Mouse (Mus musculus) embryonic facial prominence, embryonic 12.5 days (tissue): ENCODE measurements around the gene Rasgrp1. TPM values are rescaled to one million over a fixed set of nuclear protein-coding genes. Genes with fewer than 3 reads are reported as not detected.

Source experiments
- ATAC-seq: fragments of 200-750 bp; cut with Nextera tagmentation; 2 replicates; pipeline ENCODE4 v1.8.0; 2017; ENCODE audit not compliant: insufficient number of reproducible peaks, insufficient read depth, low FRiP score, low TSS enrichment
- H3K27ac ChIP-seq: fragments of 300-500 bp; sonication (generic); 2 replicates; pipeline ENCODE4 v1.5.1; 2016; ENCODE audit warnings: mild to moderate bottlenecking
- H3K27me3 ChIP-seq: fragments of 300-500 bp; sonication (generic); 2 replicates; pipeline ENCODE4 v1.6.1; 2016; ENCODE audit warnings: mild to moderate bottlenecking, moderate library complexity
- H3K36me3 ChIP-seq: fragments of 300-500 bp; sonication (generic); 2 replicates; pipeline ENCODE4 v1.6.1; 2016; ENCODE audit warnings: mild to moderate bottlenecking
- H3K4me1 ChIP-seq: fragments of 300-500 bp; sonication (generic); 2 replicates; pipeline ENCODE4 v1.6.1; 2016
- H3K4me2 ChIP-seq: fragments of 300-500 bp; sonication (generic); replicated peaks from 2 replicates; pipeline ENCODE4 v1.6.1; 2016; ENCODE audit warnings: mild to moderate bottlenecking, moderate library complexity
- H3K4me3 ChIP-seq: fragments of 300-500 bp; sonication (generic); 2 replicates; pipeline ENCODE4 v1.5.1; 2016; ENCODE audit warnings: mild to moderate bottlenecking
- H3K9ac ChIP-seq: fragments of 300-500 bp; sonication (generic); 2 replicates; pipeline ENCODE4 v1.6.1; 2016; ENCODE audit warnings: mild to moderate bottlenecking, moderate library complexity
- H3K9me3 ChIP-seq: fragments of 300-500 bp; sonication (generic); 2 replicates; pipeline ENCODE4 v1.6.1; 2016; ENCODE audit warnings: mild to moderate bottlenecking, moderate library complexity
- WGBS: fragments of 180-500 bp; shearing (Covaris S2); methylation state at CpG from one replicate; pipeline ENCODE4 v1.1.7; 2016; 5-methylcytosine and 5-hydroxymethylcytosine counted together
- polyA plus RNA-seq: library from polyadenylated mRNA; unstranded; fragments of >200 nt; fragmentation: Nextera tagmentation; extraction: Ambion mirVana; gene quantifications from 2 replicates; pipeline ENCODE4 v1.2.1, GENCODE M21; 2016

The Rasgrp1 gene
- 0.33 and 1.2 TPM in 2 replicates for polyA plus RNA-seq

DNA sequence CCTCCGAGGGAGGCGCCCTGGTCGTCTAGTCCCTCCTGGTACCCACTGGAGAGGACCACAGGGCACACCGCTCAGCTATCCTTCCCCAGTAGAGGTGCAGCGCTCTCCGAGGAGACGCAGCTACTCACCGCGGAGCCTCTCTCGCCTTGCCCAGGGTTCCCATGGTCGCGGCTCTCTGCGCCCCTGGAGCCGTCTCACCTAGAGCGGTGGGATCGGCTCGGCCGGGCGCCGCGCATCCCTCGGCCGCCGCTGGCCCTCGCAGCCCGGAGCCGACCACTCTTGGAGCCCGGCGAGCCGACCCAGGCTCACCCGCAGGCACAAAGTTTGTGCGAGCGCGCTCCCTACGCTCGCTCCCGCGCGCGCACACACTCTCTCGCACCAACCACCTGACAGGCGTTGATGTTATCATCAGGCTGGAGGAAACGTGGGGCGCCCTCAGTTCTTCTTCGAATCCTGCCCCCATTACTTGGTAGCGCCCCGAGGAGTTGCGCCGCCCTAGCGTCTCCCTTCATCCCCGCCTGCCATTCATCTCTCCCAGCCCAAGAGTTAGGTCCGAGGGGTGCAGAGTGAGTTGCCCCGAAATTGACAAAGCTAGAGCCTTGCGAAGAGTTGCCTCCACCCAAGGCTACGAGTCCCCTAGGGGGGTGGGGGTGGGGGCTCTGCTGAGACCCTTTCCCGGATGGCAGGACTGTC is at the start of gene Rasgrp1:
Rasgrp1 (minus strand) TSS at position 455 of the 693 bp plus-strand sequence.
- Histone ChIP-seq H3K9ac (peak within 1 kb of the TSS; percentile 53), H3K4me2 (peak within 1 kb of the TSS; percentile 90), H3K4me1 (peaks cover 6% of the 10 kb centered on the region), H3K27me3 (peaks cover 26% of the 10 kb centered on the region), H3K36me3 (no peaks in the 10 kb centered on the region), H3K27ac (no peak within 1 kb of the TSS), H3K9me3 (no peaks in the 10 kb centered on the region), H3K4me3 (peak within 1 kb of the TSS; percentile 55)
- peak; percentile 70; the same call in 1 of the 2 replicates for ATAC-seq
- WGBS: 2% methylated on average over 56 of the region's 56 CpGs

DNA sequence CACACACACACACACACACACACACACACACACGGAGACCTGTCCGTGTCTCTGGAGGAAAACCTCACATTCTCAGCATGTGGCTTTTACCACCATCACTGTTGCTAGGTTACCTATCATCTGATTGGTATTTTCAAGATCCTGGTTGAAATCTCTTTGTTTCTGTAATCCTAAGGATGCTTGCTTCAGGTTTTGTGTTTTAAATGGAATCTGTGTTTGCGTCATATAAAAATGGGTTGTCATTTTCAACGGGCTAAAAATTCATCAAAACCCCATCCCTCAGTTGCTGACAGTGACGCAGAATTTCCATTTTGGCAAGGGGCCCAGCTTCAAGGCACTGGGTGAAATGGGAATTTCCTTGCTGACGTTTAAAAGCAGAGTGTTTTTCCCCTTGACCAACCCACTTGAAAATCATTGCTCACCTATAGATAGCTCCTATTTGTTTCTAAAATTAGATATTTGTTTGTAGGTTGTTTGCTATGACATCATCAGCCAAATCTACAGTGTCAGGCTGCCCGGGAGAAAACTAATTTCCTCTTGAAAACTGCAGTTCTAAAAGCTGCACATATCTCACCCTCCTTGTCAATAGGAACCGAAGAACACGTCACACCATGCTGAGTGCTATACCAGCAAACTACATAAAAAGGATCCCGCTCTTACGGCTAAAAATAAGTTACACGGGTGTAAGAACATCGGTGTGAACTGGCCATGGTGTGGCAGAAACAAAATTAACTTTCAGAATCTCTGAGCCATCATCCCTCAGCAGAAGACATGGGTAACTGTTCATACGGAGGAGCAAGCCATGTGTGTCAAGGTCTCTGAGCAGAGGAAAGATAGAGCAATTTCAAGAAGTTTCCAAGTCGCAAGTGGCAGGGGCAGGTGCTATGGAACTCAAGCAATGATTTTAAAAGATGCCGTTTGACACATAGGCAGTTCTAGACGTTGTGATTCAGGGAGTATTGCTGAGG is 47.4 kb upstream of the Rasgrp1 start:
- Histone ChIP-seq H3K4me1 (no peaks in the 10 kb centered on the region), H3K9ac (no peak overlapping the region), H3K9me3 (no peaks in the 10 kb centered on the region), H3K36me3 (no peaks in the 10 kb centered on the region), H3K27me3 (no peaks in the 10 kb centered on the region), H3K27ac (no peak overlapping the region), H3K4me3 (no peak overlapping the region), H3K4me2 (no peak overlapping the region)
- no peak for ATAC-seq
- WGBS: 83% methylated on average over 17 of the region's 17 CpGs

DNA sequence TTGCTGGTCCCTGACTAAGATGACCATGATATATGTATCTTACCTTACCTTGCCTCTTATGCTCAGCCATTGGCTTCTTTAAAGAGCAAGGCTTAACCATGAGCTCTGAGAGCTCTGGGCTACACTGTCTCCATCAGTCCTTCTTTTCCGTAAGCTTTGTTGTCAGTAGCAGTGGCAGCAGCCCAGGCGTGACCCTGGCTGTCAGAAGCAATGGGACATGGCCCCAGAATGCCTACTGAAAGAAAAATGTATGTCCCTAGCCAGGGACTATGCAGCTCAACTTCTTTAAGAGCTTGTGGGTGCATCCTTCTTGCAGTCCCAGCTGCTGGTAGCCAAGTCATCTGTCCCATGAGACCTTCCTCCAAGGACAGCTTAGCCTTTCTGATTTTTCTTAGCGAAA is 46.7 kb upstream of the Rasgrp1 start:
- Histone ChIP-seq H3K27ac (no peak overlapping the region), H3K27me3 (no peaks in the 10 kb centered on the region), H3K4me3 (no peak overlapping the region), H3K4me1 (no peaks in the 10 kb centered on the region), H3K9me3 (no peaks in the 10 kb centered on the region), H3K9ac (no peak overlapping the region), H3K36me3 (no peaks in the 10 kb centered on the region), H3K4me2 (no peak overlapping the region)
- 80% methylated on average over 3 of the region's 3 CpGs for WGBS
- no peak for ATAC-seq

DNA sequence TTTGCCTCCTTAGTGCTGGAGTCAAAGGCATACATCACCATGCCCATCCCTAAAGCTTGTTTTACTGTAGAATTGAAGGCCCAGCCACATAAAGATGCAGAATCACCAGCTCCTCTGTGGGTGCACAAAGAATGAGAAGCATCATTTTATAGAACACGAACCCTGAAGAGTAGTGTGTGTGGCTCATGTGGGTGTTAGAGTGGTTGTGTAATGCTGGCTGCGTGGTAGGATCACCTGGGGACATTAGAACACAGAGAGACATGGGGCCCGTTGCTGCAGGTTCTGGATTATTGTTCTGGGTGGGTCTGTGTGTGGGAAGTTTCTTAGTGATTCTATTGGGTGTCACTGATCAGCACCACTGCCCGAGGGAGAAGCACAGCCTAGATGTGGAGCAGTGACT is 45.3 kb upstream of the Rasgrp1 start:
- Histone ChIP-seq H3K4me3 (no peak overlapping the region), H3K27me3 (no peaks in the 10 kb centered on the region), H3K4me2 (no peak overlapping the region), H3K4me1 (no peaks in the 10 kb centered on the region), H3K9me3 (no peaks in the 10 kb centered on the region), H3K9ac (no peak overlapping the region), H3K36me3 (no peaks in the 10 kb centered on the region), H3K27ac (no peak overlapping the region)
- no peak for ATAC-seq
- WGBS: 85% methylated on average over 4 of the region's 4 CpGs

DNA sequence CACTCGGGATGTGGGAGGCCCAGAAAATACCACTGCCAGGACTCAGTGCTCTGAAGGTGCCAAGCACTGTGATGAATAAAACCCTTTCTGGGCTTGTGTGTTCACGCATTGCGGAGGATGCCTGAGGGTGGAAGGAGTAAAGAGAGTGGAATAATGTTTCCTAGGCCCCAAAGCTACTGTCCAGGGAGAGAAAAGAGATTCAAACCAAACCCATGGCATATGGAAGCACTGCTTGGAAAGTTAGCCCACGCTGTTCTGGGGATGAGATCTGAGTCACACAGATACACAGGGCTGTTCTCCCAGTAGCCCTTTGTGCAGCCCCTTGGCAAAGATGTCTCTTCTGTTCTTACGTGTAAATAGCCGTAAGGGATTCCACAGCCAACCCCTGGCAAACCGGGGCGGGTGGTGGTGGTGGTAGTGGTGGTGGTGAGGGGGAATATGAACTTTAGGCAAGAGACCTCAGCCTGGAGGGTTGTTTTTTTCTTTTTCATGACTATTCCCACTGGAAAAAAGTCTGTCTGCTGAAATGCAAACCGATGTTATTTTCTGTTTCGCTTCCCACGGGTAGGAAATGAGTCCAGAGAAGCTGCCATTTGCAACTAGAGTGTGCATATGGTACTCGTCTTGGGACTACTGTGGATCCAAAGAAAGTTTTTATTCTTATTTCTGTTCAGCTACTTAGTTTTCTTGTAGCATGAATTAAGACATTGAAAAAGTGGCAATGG is 44.3 kb upstream of the Rasgrp1 start:
- no peak for ATAC-seq
- no peaks in the 10 kb centered on the region for H3K36me3 ChIP-seq
- H3K4me2 ChIP-seq: no peak overlapping the region
- no peak overlapping the region for H3K4me3 ChIP-seq
- no peaks in the 10 kb centered on the region for H3K9me3 ChIP-seq
- WGBS: 82% methylated on average over 12 of the region's 12 CpGs
- no peaks in the 10 kb centered on the region for H3K27me3 ChIP-seq
- H3K27ac ChIP-seq: no peak overlapping the region
- H3K9ac ChIP-seq: no peak overlapping the region
- H3K4me1 ChIP-seq: no peaks in the 10 kb centered on the region

DNA sequence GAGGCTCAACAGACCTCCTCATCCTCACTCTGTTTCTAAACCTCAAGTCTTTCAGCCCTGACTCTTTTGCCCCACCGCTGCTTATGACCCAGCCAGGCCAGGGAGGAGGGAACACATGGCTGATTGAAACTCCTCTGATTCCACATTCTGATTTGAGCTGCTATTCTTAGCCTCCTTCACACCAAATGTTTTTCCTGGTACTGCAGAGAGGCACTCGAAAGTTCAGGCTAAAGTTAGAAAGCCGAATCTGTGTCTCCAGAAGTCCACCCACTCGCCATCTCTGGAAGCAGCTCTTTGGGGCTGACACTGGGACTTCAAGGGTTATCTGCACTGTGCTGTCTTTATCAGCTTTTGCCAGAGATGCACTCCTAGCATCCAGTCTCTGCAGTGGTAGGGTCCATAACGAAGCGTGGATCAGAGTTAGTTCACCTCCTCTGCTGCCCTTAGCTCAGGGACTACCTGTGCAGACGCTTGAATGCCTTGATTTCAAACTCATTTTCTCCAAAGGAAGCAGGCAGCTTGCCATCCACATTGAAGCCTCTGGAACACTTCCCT is 43.3 kb upstream of the Rasgrp1 start:
- Histone ChIP-seq H3K36me3 (no peaks in the 10 kb centered on the region), H3K4me1 (no peaks in the 10 kb centered on the region), H3K27me3 (no peaks in the 10 kb centered on the region), H3K4me2 (no peak overlapping the region), H3K9ac (no peak overlapping the region), H3K27ac (no peak overlapping the region), H3K9me3 (no peaks in the 10 kb centered on the region), H3K4me3 (no peak overlapping the region)
- ATAC-seq: no peak
- 78% methylated on average over 7 of the region's 7 CpGs for WGBS

DNA sequence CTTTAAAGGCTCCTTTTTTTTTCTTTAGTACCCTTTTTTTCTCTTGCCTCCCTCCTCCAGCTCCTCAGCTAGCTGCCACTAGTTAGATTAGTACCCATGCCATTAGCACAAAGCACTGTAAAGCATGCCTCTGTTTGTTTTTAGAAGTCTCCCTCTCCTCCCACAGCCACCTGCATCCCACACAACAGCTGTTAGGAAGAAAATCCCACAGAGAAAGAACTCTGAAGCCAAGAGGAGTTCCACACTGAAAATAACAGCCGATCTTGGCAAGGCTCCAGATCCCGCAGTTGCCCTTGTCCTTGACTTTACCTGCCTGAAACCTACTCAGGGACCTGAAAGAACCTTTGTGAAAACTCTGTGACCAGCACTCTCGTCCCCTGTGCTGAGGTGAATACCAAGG is 38.5 kb upstream of the Rasgrp1 start:
- H3K9ac ChIP-seq: no peak overlapping the region
- H3K4me1 ChIP-seq: no peaks in the 10 kb centered on the region
- H3K27ac ChIP-seq: no peak overlapping the region
- H3K9me3 ChIP-seq: no peaks in the 10 kb centered on the region
- H3K36me3 ChIP-seq: no peaks in the 10 kb centered on the region
- no peak overlapping the region for H3K4me3 ChIP-seq
- no peak overlapping the region for H3K4me2 ChIP-seq
- 65% methylated on average over 3 of the region's 3 CpGs for WGBS
- no peak for ATAC-seq
- H3K27me3 ChIP-seq: no peaks in the 10 kb centered on the region

DNA sequence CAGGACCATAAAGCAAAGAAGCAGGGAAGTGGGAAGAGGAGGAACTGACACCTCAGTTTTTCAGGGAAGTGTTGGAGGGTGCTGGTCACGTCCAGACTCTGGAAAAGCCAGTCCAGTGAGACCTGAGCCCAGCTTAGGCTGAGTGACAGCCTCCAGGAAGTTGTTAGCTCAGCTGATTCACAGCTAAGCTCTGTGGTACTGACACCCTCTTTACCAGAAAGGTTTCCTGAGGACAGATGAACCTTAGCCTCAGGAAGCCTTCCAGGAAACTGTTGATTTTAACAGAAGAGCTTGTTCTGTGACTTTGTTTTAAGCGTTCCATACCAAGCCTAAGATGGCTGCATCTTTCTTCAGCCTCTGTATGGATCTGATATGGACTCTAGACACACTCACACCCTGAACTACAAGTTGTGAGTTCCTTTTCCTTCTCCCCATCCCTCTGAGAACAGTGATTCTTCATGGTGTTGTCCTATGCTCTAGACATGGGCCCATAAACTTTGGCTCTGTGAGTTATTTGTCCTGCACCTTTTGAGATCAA is 31.6 kb upstream of the Rasgrp1 start:
- 65% methylated on average over 2 of the region's 2 CpGs for WGBS
- H3K36me3 ChIP-seq: no peaks in the 10 kb centered on the region
- no peak overlapping the region for H3K9ac ChIP-seq
- H3K4me3 ChIP-seq: no peak overlapping the region
- H3K4me2 ChIP-seq: no peak overlapping the region
- H3K4me1 ChIP-seq: no peaks in the 10 kb centered on the region
- no peaks in the 10 kb centered on the region for H3K9me3 ChIP-seq
- H3K27me3 ChIP-seq: no peaks in the 10 kb centered on the region
- no peak for ATAC-seq
- no peak overlapping the region for H3K27ac ChIP-seq

DNA sequence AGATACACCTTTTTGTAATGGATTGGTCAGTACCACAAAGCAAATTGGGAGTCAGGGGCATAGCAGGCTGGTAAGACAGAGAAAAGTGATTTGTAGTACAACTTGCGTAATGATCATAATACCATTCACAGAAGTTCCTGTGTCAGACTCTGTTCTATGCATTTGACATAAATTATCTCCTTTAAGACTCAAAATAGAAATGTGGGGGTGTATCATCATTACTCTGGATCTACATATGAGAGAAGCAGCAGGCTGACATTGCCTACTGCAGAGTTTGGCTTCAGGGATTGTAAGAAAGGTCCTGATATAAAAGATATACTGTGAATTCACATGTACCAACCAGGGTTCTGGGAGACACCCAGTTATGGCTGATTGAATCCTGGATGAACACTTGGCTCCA is 28.9 kb upstream of the Rasgrp1 start:
- Histone ChIP-seq H3K36me3 (no peaks in the 10 kb centered on the region), H3K27me3 (no peaks in the 10 kb centered on the region), H3K27ac (no peak overlapping the region), H3K9ac (no peak overlapping the region), H3K4me2 (no peak overlapping the region), H3K4me1 (0 out of 2 replicates have a peak, but pooled peaks cover 1% of the 10 kb centered on the region), H3K4me3 (no peak overlapping the region), H3K9me3 (no peaks in the 10 kb centered on the region)
- ATAC-seq: no peak
- WGBS: 94% methylated on average over 1 of the region's 1 CpGs

DNA sequence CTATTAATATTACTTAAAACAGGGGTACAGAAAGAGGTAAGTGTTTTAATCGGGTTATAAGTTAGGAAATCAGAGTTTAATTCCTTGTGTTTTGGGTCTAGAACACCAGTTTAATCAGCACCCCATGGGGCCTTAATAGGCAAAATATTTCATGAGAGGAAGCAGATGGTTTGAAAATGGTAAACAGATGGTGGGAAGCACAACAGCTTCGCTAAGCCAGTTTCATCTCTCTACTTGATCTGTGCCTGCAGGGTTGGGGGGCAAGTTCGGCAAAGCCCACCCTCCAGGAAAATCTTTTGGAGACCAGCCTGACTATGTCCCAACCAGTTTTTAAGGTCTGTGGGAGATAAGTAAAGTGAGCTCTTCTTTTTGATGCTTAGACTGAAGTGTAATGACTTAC is 23.7 kb upstream of the Rasgrp1 start:
- no peak overlapping the region for H3K27ac ChIP-seq
- no peaks in the 10 kb centered on the region for H3K27me3 ChIP-seq
- no peaks in the 10 kb centered on the region for H3K9me3 ChIP-seq
- H3K4me2 ChIP-seq: no peak overlapping the region
- H3K36me3 ChIP-seq: no peaks in the 10 kb centered on the region
- H3K4me3 ChIP-seq: no peak overlapping the region
- WGBS: 37% methylated on average over 3 of the region's 3 CpGs
- no peak for ATAC-seq
- H3K4me1 ChIP-seq: 0 out of 2 replicates have a peak, but pooled peaks cover 2% of the 10 kb centered on the region
- H3K9ac ChIP-seq: no peak overlapping the region

DNA sequence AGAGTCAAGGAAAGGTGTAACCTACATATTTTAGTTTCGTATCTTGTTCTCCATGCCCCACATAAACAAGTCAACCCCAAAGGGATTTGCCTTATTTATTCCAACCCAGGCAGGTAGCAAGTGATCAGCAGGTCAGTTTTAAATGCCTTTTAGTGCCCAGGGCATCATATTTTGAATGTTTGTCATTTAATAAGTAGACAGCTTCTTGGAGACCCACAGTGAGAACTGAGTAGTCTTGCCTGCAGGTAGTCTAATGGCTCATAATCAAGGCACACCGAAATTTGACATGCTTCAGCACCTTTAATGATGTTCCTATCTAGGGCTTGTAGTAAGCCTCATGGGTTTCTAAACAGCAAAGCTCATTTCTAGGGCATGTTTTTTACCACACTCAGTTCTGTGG is 21.3 kb upstream of the Rasgrp1 start:
- Histone ChIP-seq H3K27ac (no peak overlapping the region), H3K9ac (no peak overlapping the region), H3K27me3 (no peaks in the 10 kb centered on the region), H3K9me3 (no peaks in the 10 kb centered on the region), H3K4me1 (0 out of 2 replicates have a peak, but pooled peaks cover 2% of the 10 kb centered on the region), H3K4me3 (no peak overlapping the region), H3K4me2 (no peak overlapping the region), H3K36me3 (no peaks in the 10 kb centered on the region)
- WGBS: 85% methylated on average over 2 of the region's 2 CpGs
- no peak for ATAC-seq
